Mouse (Mus musculus) heart, embryonic 13.5 days (tissue): ENCODE results near the gene Plcd4. TPM values are rescaled to one million over a fixed set of nuclear protein-coding genes. Genes with fewer than 3 reads are reported as not detected.

ENCODE experiments used
- ATAC-seq: fragments of 200-750 bp; cut with Nextera tagmentation; 2 replicates; pipeline ENCODE4 v1.8.0; 2017; ENCODE audit warnings: moderate TSS enrichment; ENCODE audit not compliant: insufficient number of reproducible peaks, low FRiP score, low TSS enrichment; ENCODE audit errors: extremely low read depth
- H3K27ac ChIP-seq: fragments of 300-500 bp; sonication (generic); replicated peaks from 2 replicates; pipeline ENCODE4 v1.5.1; 2015; ENCODE audit warnings: moderate library complexity, mild to moderate bottlenecking, inconsistent platforms
- H3K27me3 ChIP-seq: fragments of 300-500 bp; sonication (generic); replicated peaks from 2 replicates; pipeline ENCODE4 v1.6.1; 2015; ENCODE audit warnings: mild to moderate bottlenecking, inconsistent platforms
- H3K36me3 ChIP-seq: fragments of 300-500 bp; sonication (generic); 2 replicates; pipeline ENCODE4 v1.6.1; 2015; ENCODE audit warnings: mild to moderate bottlenecking, inconsistent platforms
- H3K4me1 ChIP-seq: fragments of 300-500 bp; sonication (generic); 2 replicates; pipeline ENCODE4 v1.6.1; 2015; ENCODE audit warnings: inconsistent platforms
- H3K4me2 ChIP-seq: fragments of 300-500 bp; sonication (generic); 2 replicates; pipeline ENCODE4 v1.6.1; 2015; ENCODE audit warnings: inconsistent platforms, mild to moderate bottlenecking, moderate library complexity
- H3K4me3 ChIP-seq: fragments of 300-500 bp; sonication (generic); 2 replicates; pipeline ENCODE4 v1.5.1; 2015; ENCODE audit warnings: moderate library complexity, mild to moderate bottlenecking, inconsistent platforms
- H3K9ac ChIP-seq: fragments of 300-500 bp; sonication (generic); 2 replicates; pipeline ENCODE4 v1.6.1; 2015; ENCODE audit warnings: inconsistent platforms, mild to moderate bottlenecking, moderate library complexity
- H3K9me3 ChIP-seq: fragments of 300-500 bp; sonication (generic); 2 replicates; pipeline ENCODE4 v1.6.1; 2016; ENCODE audit warnings: inconsistent platforms
- WGBS: fragments of 180-500 bp; shearing (Covaris S2); methylation state at CpG from one replicate; pipeline ENCODE4 v1.1.7; 2015; ENCODE audit warnings: mixed read lengths; 5-methylcytosine and 5-hydroxymethylcytosine counted together
- microRNA-seq: library from miRNA; unstranded; fragments of <30 nt; microRNA quantifications from one replicate; pipeline ENCODE4, GENCODE M21; 2016
- polyA plus RNA-seq: library from polyadenylated mRNA; unstranded; fragments of >200 nt; fragmentation: Nextera tagmentation; extraction: Ambion mirVana; gene quantifications from 2 replicates; pipeline ENCODE4 v1.2.1, GENCODE M21; 2015

Gene Plcd4
- polyA plus RNA-seq, 1 experiment from 2014 or later: 0.52 TPM

GRCm38 (mm10) chr1:74601267-74601962 lies 58.7 kb downstream of the Plcd4 start, which contains the start of the genes Rnf25 and Stk36:
Gene Rnf25, minus strand, starts transcription at chr1:74601397.
Gene Stk36, plus strand, starts transcription at chr1:74601445.
- peaks cover 15% of the 10 kb centered on the region for H3K4me1 ChIP-seq
- H3K27ac ChIP-seq: peak within 1 kb of the TSS; percentile 62
- H3K36me3 ChIP-seq: peaks cover 36% of the 10 kb centered on the region
- peak; percentile 56; the same call in 1 of the 2 replicates for ATAC-seq
- peak within 1 kb of the TSS; percentile 86 for H3K4me2 ChIP-seq
- H3K4me3 ChIP-seq: peak within 1 kb of the TSS; percentile 93
- H3K9ac ChIP-seq: peak within 1 kb of the TSS; percentile 91
- H3K9me3 ChIP-seq: no peaks in the 10 kb centered on the region
- H3K27me3 ChIP-seq: no peaks in the 10 kb centered on the region
- 10% methylated on average over 25 of the region's 25 CpGs for WGBS

Small RNA genes lying within 50 kb of the gene (microRNA-seq; reads per million reads assigned to microRNA genes)
- not detected for gene Gm25035

Other genes with a start within 250 kb of the Plcd4 start
- 42.0 and 42.7 TPM in 2 replicates for gene Tmbim1, start 237.3 kb upstream of the Plcd4 start, polyA plus RNA-seq
- gene Catip, start 180.8 kb upstream of the Plcd4 start, polyA plus RNA-seq: 0.33 and 0.38 TPM in 2 replicates
- 2.8 and 3.1 TPM in 2 replicates for gene Slc11a1, start 167.7 kb upstream of the Plcd4 start, polyA plus RNA-seq
- gene Ctdsp1, start 151.4 kb upstream of the Plcd4 start, polyA plus RNA-seq: 57.3 and 60.4 TPM in 2 replicates
- gene Vil1, start 133.5 kb upstream of the Plcd4 start, polyA plus RNA-seq: 0.19 and 0.45 TPM in 2 replicates
- 31.7 and 33.6 TPM in 2 replicates for gene Cnot9, start 36.8 kb upstream of the Plcd4 start, polyA plus RNA-seq
- 19.1 and 19.2 TPM in 2 replicates for gene Usp37, start 1.4 kb downstream of the Plcd4 start, polyA plus RNA-seq
- 4.9 and 5.1 TPM in 2 replicates for gene Zfp142, start 45.4 kb downstream of the Plcd4 start, polyA plus RNA-seq
- gene Bcs1l, start 45.4 kb downstream of the Plcd4 start, polyA plus RNA-seq: 20.5 and 21.7 TPM in 2 replicates
- 23.7 and 24.5 TPM in 2 replicates for gene Rnf25, start 58.5 kb downstream of the Plcd4 start, polyA plus RNA-seq
- 2.8 and 3.5 TPM in 2 replicates for gene Stk36, start 58.6 kb downstream of the Plcd4 start, polyA plus RNA-seq
- gene Ttll4, start 118.9 kb downstream of the Plcd4 start, polyA plus RNA-seq: 8.0 and 9.1 TPM in 2 replicates
- gene Cyp27a1, start 170.7 kb downstream of the Plcd4 start, polyA plus RNA-seq: 11.1 and 11.3 TPM in 2 replicates
- 4.2 and 7.2 TPM in 2 replicates for gene Prkag3, start 206.3 kb downstream of the Plcd4 start, polyA plus RNA-seq
- 0.31 and 0.36 TPM in 2 replicates for gene Wnt6, start 229.0 kb downstream of the Plcd4 start, polyA plus RNA-seq
- not detected in 2 replicates for gene Wnt10a, start 248.6 kb downstream of the Plcd4 start, polyA plus RNA-seq